Mouse (Mus musculus) midbrain, embryonic 16.5 days (tissue): Measurements from ENCODE around the gene 1700092M07Rik. TPM values are rescaled to one million over a fixed set of nuclear protein-coding genes. Genes with fewer than 3 reads are reported as not detected.
"Not testable (repeated sequence)": the region's sequence is repeated elsewhere in the genome, so short reads cannot be mapped to it uniquely, and the experiment has no call there.

Source experiments
- ATAC-seq: fragments of 200-750 bp; cut with Nextera tagmentation; 2 replicates; pipeline ENCODE4 v1.8.0; 2017; ENCODE audit warnings: moderate TSS enrichment
- H3K27ac ChIP-seq: fragments of 300-500 bp; sonication (generic); 2 replicates; pipeline ENCODE4 v1.5.1; 2014; ENCODE audit warnings: mild to moderate bottlenecking, low read length, mixed read lengths
- H3K27me3 ChIP-seq: fragments of 300-500 bp; sonication (generic); 2 replicates; pipeline ENCODE4 v1.6.1; 2014; ENCODE audit warnings: low read depth, low read length, mixed read lengths; ENCODE audit not compliant: control insufficient read depth, insufficient read depth
- H3K36me3 ChIP-seq: fragments of 300-500 bp; sonication (generic); 2 replicates; pipeline ENCODE4 v1.6.1; 2014; ENCODE audit warnings: mild to moderate bottlenecking, low read length, moderate library complexity, mixed read lengths; ENCODE audit not compliant: control insufficient read depth, insufficient read depth
- H3K4me1 ChIP-seq: fragments of 300-500 bp; sonication (generic); 2 replicates; pipeline ENCODE4 v1.6.1; 2014; ENCODE audit warnings: mild to moderate bottlenecking, low read length, mixed read lengths; ENCODE audit not compliant: control insufficient read depth, insufficient read depth
- H3K4me2 ChIP-seq: fragments of 300-500 bp; sonication (generic); 2 replicates; pipeline ENCODE4 v1.6.1; 2014; ENCODE audit warnings: mild to moderate bottlenecking, low read length, mixed read lengths
- H3K4me3 ChIP-seq: fragments of 300-500 bp; sonication (generic); 2 replicates; pipeline ENCODE4 v1.5.1; 2014; ENCODE audit warnings: low read depth, mild to moderate bottlenecking, low read length, moderate library complexity, mixed read lengths
- H3K9ac ChIP-seq: fragments of 300-500 bp; sonication (generic); 2 replicates; pipeline ENCODE4 v1.6.1; 2014; ENCODE audit warnings: low read depth, low read length, mixed read lengths
- H3K9me3 ChIP-seq: fragments of 300-500 bp; sonication (generic); replicated peaks from 2 replicates; pipeline ENCODE4 v1.6.1; 2014; ENCODE audit warnings: mild to moderate bottlenecking, low read length, mixed read lengths; ENCODE audit not compliant: control insufficient read depth, poor library complexity, severe bottlenecking
- WGBS: fragments of 180-500 bp; shearing (Covaris S2); extraction: QIAGEN DNeasy Blood & Tissue Kit; methylation state at CpG from one replicate; pipeline ENCODE4 v1.1.7; 2014; 5-methylcytosine and 5-hydroxymethylcytosine counted together
- polyA plus RNA-seq: library from polyadenylated mRNA; unstranded; fragments of >200 nt; fragmentation: Nextera tagmentation; extraction: Ambion mirVana; gene quantifications from 2 replicates; pipeline ENCODE4 v1.2.1, GENCODE M21; 2015

The 1700092M07Rik gene
- polyA plus RNA-seq, 1 experiment from 2014 or later: 1.8 TPM

GRCm38 (mm10) chr19:8722907-8723573 lies 17.5 kb upstream of the 1700092M07Rik start, which contains the start of gene Slc3a2:
TSS of gene Slc3a2 (minus strand) at chr19:8723369.
- Histone ChIP-seq H3K9ac (peak within 1 kb of the TSS; percentile 94), H3K27ac (peak within 1 kb of the TSS; percentile 97), H3K4me1 (peaks cover 30% of the 10 kb centered on the region), H3K9me3 (no peaks in the 10 kb centered on the region), H3K4me2 (peak within 1 kb of the TSS; percentile 87), H3K36me3 (peaks cover 19% of the 10 kb centered on the region), H3K4me3 (peak within 1 kb of the TSS; percentile 78), H3K27me3 (no peaks in the 10 kb centered on the region)
- under 1% methylated on average over 50 of the region's 50 CpGs for WGBS
- ATAC-seq: peak; percentile 97

GRCm38 (mm10) chr19:8723574-8724346 lies 16.8 kb upstream of the 1700092M07Rik start:
- ATAC-seq: peak; percentile 18; the same call in 1 of the 2 replicates
- Histone ChIP-seq H3K4me1 (peaks cover 30% of the 10 kb centered on the region), H3K4me3 (peak overlapping the region; percentile 78), H3K9ac (peak overlapping the region; percentile 94), H3K36me3 (peaks cover 19% of the 10 kb centered on the region), H3K27me3 (no peaks in the 10 kb centered on the region), H3K4me2 (peak overlapping the region; percentile 87), H3K27ac (peak overlapping the region; percentile 79), H3K9me3 (no peaks in the 10 kb centered on the region)
- WGBS: under 1% methylated on average over 20 of the region's 20 CpGs

- Histone ChIP-seq H3K4me3 (peak overlapping the region; percentile 78), H3K4me1 (peaks cover 30% of the 10 kb centered on the region), H3K9me3 (no peaks in the 10 kb centered on the region), H3K4me2 (peak overlapping the region; percentile 87), H3K36me3 (peaks cover 19% of the 10 kb centered on the region), H3K9ac (peak overlapping the region; percentile 94), H3K27me3 (no peaks in the 10 kb centered on the region), H3K27ac (peak overlapping the region; percentile 79)
- ATAC-seq: no peak
- 2% methylated on average over 2 of the region's 2 CpGs for WGBS
These were observed 16.1 kb upstream of the 1700092M07Rik start for GRCm38 (mm10) chr19:8724392-8724791.

- peak overlapping the region; percentile 87 for H3K4me2 ChIP-seq
- H3K9me3 ChIP-seq: no peaks in the 10 kb centered on the region
- H3K27me3 ChIP-seq: no peaks in the 10 kb centered on the region
- peaks cover 19% of the 10 kb centered on the region for H3K36me3 ChIP-seq
- 0 out of 2 replicates have a peak overlapping the region, but pooled peaks have one; percentile 7 for H3K9ac ChIP-seq
- 51% methylated on average over 4 of the region's 4 CpGs for WGBS
- no peak overlapping the region for H3K27ac ChIP-seq
- H3K4me3 ChIP-seq: no peak overlapping the region; the same call in 1 of the 2 replicates
- ATAC-seq: no peak
- H3K4me1 ChIP-seq: peaks cover 30% of the 10 kb centered on the region
These were observed 15.4 kb upstream of the 1700092M07Rik start for GRCm38 (mm10) chr19:8725081-8725613.

GRCm38 (mm10) chr19:8726609-8727390 lies 13.7 kb upstream of the 1700092M07Rik start:
- Histone ChIP-seq H3K4me3 (no peak overlapping the region), H3K4me2 (no peak overlapping the region), H3K9ac (no peak overlapping the region), H3K27ac (no peak overlapping the region), H3K27me3 (no peaks in the 10 kb centered on the region), H3K9me3 (no peaks in the 10 kb centered on the region), H3K36me3 (peaks cover 19% of the 10 kb centered on the region), H3K4me1 (peaks cover 21% of the 10 kb centered on the region)
- 24% methylated on average over 3 of the region's 3 CpGs for WGBS
- ATAC-seq: no peak

GRCm38 (mm10) chr19:8727495-8728114 lies 12.9 kb upstream of the 1700092M07Rik start:
- Histone ChIP-seq H3K36me3 (peaks cover 19% of the 10 kb centered on the region), H3K4me1 (peaks cover 15% of the 10 kb centered on the region), H3K27ac (no peak overlapping the region), H3K4me2 (no peak overlapping the region), H3K9ac (no peak overlapping the region), H3K4me3 (no peak overlapping the region), H3K9me3 (no peaks in the 10 kb centered on the region), H3K27me3 (no peaks in the 10 kb centered on the region)
- WGBS: 31% methylated on average over 5 of the region's 5 CpGs
- no peak for ATAC-seq

GRCm38 (mm10) chr19:8728335-8729099 lies 12.0 kb upstream of the 1700092M07Rik start:
- 49% methylated on average over 3 of the region's 3 CpGs for WGBS

GRCm38 (mm10) chr19:8734334-8734733 lies 6.2 kb upstream of the 1700092M07Rik start:
- H3K27me3 ChIP-seq: no peaks in the 10 kb centered on the region
- peaks cover 5% of the 10 kb centered on the region; the same call in 1 of the 2 replicates for H3K36me3 ChIP-seq
- WGBS: 72% methylated on average over 3 of the region's 3 CpGs
- no peak for ATAC-seq
- no peak overlapping the region for H3K4me3 ChIP-seq
- peaks cover 17% of the 10 kb centered on the region for H3K4me1 ChIP-seq
- no peaks in the 10 kb centered on the region for H3K9me3 ChIP-seq
- no peak overlapping the region for H3K27ac ChIP-seq
- H3K9ac ChIP-seq: no peak overlapping the region
- H3K4me2 ChIP-seq: no peak overlapping the region

More at GRCm38 (mm10) chr19:8728335-8729099, 12.0 kb upstream of the 1700092M07Rik start:
- not testable (repeated sequence) for H3K27me3 ChIP-seq, ATAC-seq, H3K27ac ChIP-seq, H3K9me3 ChIP-seq, H3K4me3 ChIP-seq, H3K9ac ChIP-seq, H3K4me2 ChIP-seq
- H3K4me1 ChIP-seq: peaks cover 15% of the 10 kb centered on the region
- H3K36me3 ChIP-seq: peaks cover 19% of the 10 kb centered on the region
